Mouse (Mus musculus) hindbrain, embryonic 16.5 days (tissue): Measurements from ENCODE around the gene Gm47995. TPM values are rescaled to one million over a fixed set of nuclear protein-coding genes. Genes with fewer than 3 reads are reported as not detected.

Source experiments
- ATAC-seq: fragments of 200-750 bp; cut with Nextera tagmentation; 2 replicates; pipeline ENCODE4 v1.8.0; 2017; ENCODE audit warnings: moderate TSS enrichment, moderate library complexity
- H3K27ac ChIP-seq: fragments of 300-500 bp; sonication (generic); 2 replicates; pipeline ENCODE4 v1.5.1; 2014; ENCODE audit warnings: low read depth, mild to moderate bottlenecking, control low read depth, low read length, moderate library complexity
- H3K27me3 ChIP-seq: fragments of 300-500 bp; sonication (generic); replicated peaks from 2 replicates; pipeline ENCODE4 v1.6.1; 2014; ENCODE audit warnings: low read length; ENCODE audit not compliant: control insufficient read depth, insufficient read depth
- H3K36me3 ChIP-seq: fragments of 300-500 bp; sonication (generic); 2 replicates; pipeline ENCODE4 v1.6.1; 2014; ENCODE audit warnings: mild to moderate bottlenecking, low read length, moderate library complexity, mixed read lengths; ENCODE audit not compliant: control insufficient read depth, insufficient read depth
- H3K4me1 ChIP-seq: fragments of 300-500 bp; sonication (generic); 2 replicates; pipeline ENCODE4 v1.6.1; 2014; ENCODE audit warnings: low read depth, low read length; ENCODE audit not compliant: control insufficient read depth, insufficient read depth
- H3K4me2 ChIP-seq: fragments of 300-500 bp; sonication (generic); 2 replicates; pipeline ENCODE4 v1.6.1; 2014; ENCODE audit warnings: mild to moderate bottlenecking, low read length, control low read depth, moderate library complexity
- H3K4me3 ChIP-seq: fragments of 300-500 bp; sonication (generic); 2 replicates; pipeline ENCODE4 v1.5.1; 2014; ENCODE audit warnings: mild to moderate bottlenecking, low read length, control low read depth, moderate library complexity
- H3K9ac ChIP-seq: fragments of 300-500 bp; sonication (generic); 2 replicates; pipeline ENCODE4 v1.6.1; 2014; ENCODE audit warnings: low read depth, mild to moderate bottlenecking, control low read depth, low read length, moderate library complexity
- H3K9me3 ChIP-seq: fragments of 300-500 bp; sonication (generic); 2 replicates; pipeline ENCODE4 v1.6.1; 2014; ENCODE audit warnings: mild to moderate bottlenecking, low read length, moderate library complexity; ENCODE audit not compliant: control insufficient read depth
- WGBS: fragments of 180-500 bp; shearing (Covaris S2); extraction: QIAGEN DNeasy Blood & Tissue Kit; methylation state at CpG from one replicate; pipeline ENCODE4 v1.1.7; 2014; 5-methylcytosine and 5-hydroxymethylcytosine counted together
- polyA plus RNA-seq: library from polyadenylated mRNA; unstranded; fragments of >200 nt; fragmentation: Nextera tagmentation; extraction: Ambion mirVana; gene quantifications from 2 replicates; pipeline ENCODE4 v1.2.1, GENCODE M21; 2015

Gm47995 gene
- polyA plus RNA-seq, 1 experiment from 2014 or later = not detected

DNA sequence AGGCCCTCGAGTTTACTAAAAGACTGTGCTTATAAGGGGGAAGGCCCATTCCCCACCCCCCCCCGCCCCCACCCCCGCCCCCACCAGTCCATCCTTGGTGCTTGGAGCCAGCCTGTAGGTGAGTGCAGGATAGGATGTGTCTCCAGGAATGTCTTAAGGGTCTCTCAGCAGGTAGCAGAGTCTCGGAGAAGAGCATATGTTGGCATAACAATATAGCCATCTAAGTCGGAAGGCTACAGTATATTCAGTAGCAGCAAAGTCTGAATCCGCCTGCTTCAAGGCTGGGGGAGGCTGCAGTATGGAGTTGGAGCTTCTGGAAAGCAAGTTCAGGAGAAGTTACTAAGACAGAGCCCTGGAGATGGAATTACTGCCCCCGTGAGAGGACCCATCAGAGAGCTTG, 21.9 kb downstream of the Gm47995 start:
- Histone ChIP-seq H3K27ac (no peak overlapping the region), H3K4me2 (no peak overlapping the region), H3K9ac (no peak overlapping the region)

DNA sequence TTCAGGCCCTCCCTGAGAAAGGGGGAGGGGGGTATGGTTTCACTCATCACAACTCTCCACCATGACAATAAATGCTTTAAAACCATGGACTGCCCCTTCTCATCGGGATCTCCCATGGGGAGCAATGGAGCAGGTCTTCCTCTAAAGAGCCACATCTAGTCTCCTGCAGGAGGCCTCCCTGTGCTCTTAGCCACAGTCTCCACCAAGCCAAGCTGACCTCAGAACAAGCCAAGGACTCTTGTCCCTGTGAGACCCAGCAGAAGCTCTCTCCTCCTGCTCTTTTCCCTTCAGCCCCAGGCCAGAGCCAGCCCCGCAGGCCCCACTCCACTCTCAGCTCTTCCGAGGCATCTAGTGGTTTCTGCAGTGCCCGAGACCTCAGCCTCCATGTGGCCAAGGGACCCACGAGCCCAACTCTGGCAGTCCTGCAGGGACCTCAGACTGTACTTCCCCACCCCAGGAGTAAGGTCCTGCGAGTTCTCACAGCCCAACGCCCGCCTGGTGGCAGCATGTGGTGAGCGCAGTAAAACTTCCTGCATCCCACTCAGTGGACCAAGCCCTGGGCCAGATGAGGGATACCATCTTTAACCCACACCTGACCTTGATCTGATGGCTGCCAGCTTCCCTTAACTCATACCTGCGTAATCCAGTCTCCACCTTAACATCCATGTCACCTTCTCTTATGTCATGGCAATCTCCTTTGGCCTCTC, 24.5 kb downstream of the Gm47995 start:
- H3K27ac ChIP-seq = no peak overlapping the region
- no peaks in the 10 kb centered on the region for H3K36me3 ChIP-seq
- 95% methylated on average over 10 of the region's 10 CpGs for WGBS
- no peak overlapping the region for H3K4me3 ChIP-seq
- no peaks in the 10 kb centered on the region for H3K27me3 ChIP-seq
- no peaks in the 10 kb centered on the region for H3K4me1 ChIP-seq
- no peak overlapping the region for H3K4me2 ChIP-seq
- no peak for ATAC-seq
- no peaks in the 10 kb centered on the region for H3K9me3 ChIP-seq
- no peak overlapping the region for H3K9ac ChIP-seq

More for the DNA sequence above, 21.9 kb downstream of the Gm47995 start:
- ATAC-seq = no peak
- Histone ChIP-seq H3K9me3 (no peaks in the 10 kb centered on the region), H3K4me1 (no peaks in the 10 kb centered on the region), H3K4me3 (no peak overlapping the region), H3K27me3 (no peaks in the 10 kb centered on the region), H3K36me3 (no peaks in the 10 kb centered on the region)
- 67% methylated on average over 7 of the region's 7 CpGs for WGBS

DNA sequence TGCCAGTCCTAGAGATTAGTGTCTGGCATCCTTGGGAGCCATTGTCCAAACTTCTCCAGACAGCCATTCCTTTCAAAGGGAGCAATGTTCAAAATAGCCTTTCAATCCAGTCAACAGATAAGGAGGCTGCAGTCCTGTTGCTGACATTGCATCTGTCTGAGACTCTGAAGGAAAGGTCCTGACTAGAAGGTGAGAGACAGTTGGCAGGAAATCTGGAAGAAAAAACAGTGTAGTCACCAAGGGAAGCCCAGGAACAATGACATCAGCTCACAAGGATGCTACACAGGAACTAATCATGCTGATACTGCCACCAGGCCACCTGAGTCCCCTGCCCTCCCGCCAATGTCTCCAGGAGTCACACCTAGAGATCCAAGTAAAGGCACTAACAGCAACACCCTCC, 25.1 kb downstream of the Gm47995 start:
- no peak for ATAC-seq
- H3K4me2 ChIP-seq = no peak overlapping the region
- H3K4me1 ChIP-seq = no peaks in the 10 kb centered on the region
- no peak overlapping the region for H3K4me3 ChIP-seq
- no peak overlapping the region for H3K9ac ChIP-seq
- no peaks in the 10 kb centered on the region for H3K27me3 ChIP-seq
- no peaks in the 10 kb centered on the region for H3K36me3 ChIP-seq
- WGBS = 67% methylated on average over 1 of the region's 1 CpGs
- no peak overlapping the region for H3K27ac ChIP-seq
- H3K9me3 ChIP-seq = no peaks in the 10 kb centered on the region

DNA sequence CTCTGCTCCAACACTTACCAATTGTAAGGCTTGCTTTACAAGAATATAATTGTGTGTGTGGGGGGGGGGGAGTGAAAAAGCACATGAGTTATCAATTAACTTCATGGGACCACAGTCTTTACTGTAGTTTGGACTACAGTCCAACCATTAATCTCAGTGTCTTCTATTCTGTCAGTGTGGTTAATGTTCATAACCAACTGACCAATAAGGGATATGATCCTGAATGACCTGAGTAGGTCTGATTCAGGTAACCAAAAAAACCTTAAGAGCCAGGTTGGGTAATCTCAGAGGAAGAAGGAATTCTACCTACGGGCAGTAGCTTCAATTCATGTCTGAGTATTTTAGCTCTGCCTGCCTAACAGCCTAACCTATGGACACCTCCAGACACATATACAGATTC, 26.3 kb downstream of the Gm47995 start:
- Histone ChIP-seq H3K4me3 (no peak overlapping the region), H3K4me1 (no peaks in the 10 kb centered on the region), H3K36me3 (no peaks in the 10 kb centered on the region), H3K9ac (no peak overlapping the region), H3K27me3 (no peaks in the 10 kb centered on the region), H3K4me2 (no peak overlapping the region), H3K27ac (no peak overlapping the region), H3K9me3 (no peaks in the 10 kb centered on the region)
- WGBS = 100% methylated on average over 1 of the region's 1 CpGs
- ATAC-seq = no peak

DNA sequence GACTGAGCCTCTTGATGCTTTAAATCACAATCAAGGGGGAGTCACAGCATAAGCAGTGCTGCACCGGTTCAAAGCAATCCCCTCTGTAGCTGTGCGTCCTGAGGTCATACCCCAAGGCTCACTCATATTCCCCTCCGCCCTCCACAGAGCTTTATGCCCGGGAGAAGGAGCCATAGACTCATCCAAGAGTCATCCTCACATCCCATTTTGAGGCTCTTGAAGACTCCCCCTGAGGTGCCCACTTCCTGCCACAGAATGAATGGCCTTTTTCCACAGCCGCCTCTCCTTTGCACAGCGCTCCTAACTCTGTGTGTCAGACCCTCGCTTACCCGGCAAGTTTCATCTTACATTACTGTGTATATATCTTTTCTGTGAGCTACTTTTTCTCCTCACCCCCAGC, 29.3 kb downstream of the Gm47995 start:
- no peak overlapping the region for H3K9ac ChIP-seq
- WGBS = 84% methylated on average over 8 of the region's 8 CpGs
- H3K4me1 ChIP-seq = no peaks in the 10 kb centered on the region
- no peaks in the 10 kb centered on the region for H3K36me3 ChIP-seq
- no peaks in the 10 kb centered on the region for H3K27me3 ChIP-seq
- no peak for ATAC-seq
- H3K27ac ChIP-seq = no peak overlapping the region
- H3K9me3 ChIP-seq = no peaks in the 10 kb centered on the region
- no peak overlapping the region for H3K4me2 ChIP-seq
- no peak overlapping the region for H3K4me3 ChIP-seq

DNA sequence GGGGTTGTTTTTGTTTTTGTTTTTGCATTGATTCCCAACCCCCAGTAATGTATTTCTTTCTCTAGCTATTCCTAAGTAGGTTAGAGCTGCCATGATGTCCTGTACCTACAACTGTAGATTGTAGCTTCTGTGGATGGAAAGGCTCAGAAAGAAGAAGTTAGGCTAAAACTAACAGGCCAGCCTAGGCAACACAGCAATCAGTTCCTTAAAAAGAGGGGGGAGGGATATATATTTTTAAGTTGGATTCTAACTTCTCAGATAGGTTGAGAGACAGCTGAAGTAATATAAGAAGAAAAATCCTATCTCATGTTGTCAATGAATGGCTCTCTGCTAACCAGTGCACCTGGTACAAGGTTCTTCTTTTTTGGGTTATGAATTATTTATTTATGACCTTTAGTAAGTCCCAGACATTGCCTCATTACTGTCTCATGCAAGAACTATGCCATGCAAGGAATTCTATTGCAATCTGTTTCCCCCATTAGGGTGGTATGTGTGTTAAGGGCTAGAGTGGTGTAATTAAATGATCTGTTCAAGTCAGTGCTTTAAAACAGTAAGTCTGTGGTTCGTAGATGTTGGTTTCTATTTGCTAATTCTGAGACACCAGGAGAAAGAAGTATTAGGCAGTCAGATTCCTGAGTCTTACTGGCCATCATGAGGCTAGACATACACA, 30.2 kb downstream of the Gm47995 start:
- Histone ChIP-seq H3K4me1 (no peaks in the 10 kb centered on the region), H3K9me3 (no peaks in the 10 kb centered on the region), H3K36me3 (no peaks in the 10 kb centered on the region), H3K27me3 (no peaks in the 10 kb centered on the region), H3K4me3 (no peak overlapping the region), H3K9ac (no peak overlapping the region), H3K27ac (no peak overlapping the region), H3K4me2 (no peak overlapping the region)
- 79% methylated on average over 1 of the region's 1 CpGs for WGBS
- no peak for ATAC-seq

DNA sequence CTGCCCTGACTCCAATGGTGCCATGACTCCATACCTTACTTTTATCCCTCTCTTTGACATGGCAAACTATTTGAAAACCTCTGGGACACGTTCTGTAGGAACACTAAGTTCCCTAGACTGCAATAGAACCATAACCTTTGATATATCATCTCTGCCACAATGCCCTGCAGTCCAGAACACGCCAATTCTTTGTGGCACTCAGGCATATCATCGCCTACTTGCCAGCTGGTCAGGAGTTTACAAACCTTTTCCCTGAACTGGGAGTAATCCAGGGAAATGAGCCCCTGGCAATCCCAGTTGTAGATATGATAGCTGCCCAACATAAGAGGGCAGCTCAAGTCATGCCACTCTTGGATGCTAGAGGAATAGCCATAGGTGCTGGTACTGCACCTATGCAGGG, 34.1 kb downstream of the Gm47995 start:
- no peak overlapping the region for H3K27ac ChIP-seq
- H3K4me2 ChIP-seq = no peak overlapping the region
- 83% methylated on average over 3 of the region's 3 CpGs for WGBS
- no peak overlapping the region for H3K9ac ChIP-seq
- no peaks in the 10 kb centered on the region for H3K27me3 ChIP-seq
- H3K4me3 ChIP-seq = no peak overlapping the region
- no peak for ATAC-seq
- no peaks in the 10 kb centered on the region for H3K36me3 ChIP-seq
- H3K4me1 ChIP-seq = no peaks in the 10 kb centered on the region
- no peaks in the 10 kb centered on the region; the same call in 1 of the 2 replicates for H3K9me3 ChIP-seq

DNA sequence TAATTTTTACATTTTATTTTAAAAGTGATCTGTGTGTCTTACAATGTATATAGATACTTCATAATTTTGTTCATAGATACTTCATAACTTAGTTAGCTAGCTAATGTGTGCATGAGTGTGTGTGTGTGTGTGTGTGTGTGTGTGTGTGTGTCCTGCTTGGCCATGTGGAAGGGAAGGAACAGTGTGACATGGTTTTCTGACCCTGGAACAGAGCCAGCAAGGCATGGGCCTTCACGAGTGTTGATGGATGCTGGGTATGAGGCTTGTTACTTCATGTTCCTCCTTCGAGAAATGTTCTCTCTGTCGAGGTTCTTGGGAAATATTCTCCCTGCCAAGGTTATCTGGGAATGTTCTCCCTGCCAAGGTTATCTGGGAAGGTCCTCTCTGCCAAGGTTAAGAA, 35.5 kb downstream of the Gm47995 start:
- Histone ChIP-seq H3K4me2 (no peak overlapping the region), H3K27me3 (no peaks in the 10 kb centered on the region), H3K36me3 (no peaks in the 10 kb centered on the region), H3K27ac (no peak overlapping the region), H3K9ac (no peak overlapping the region), H3K4me1 (no peaks in the 10 kb centered on the region), H3K9me3 (no peaks in the 10 kb centered on the region; the same call in 1 of the 2 replicates), H3K4me3 (no peak overlapping the region)
- ATAC-seq = no peak
- WGBS = 82% methylated on average over 3 of the region's 3 CpGs

DNA sequence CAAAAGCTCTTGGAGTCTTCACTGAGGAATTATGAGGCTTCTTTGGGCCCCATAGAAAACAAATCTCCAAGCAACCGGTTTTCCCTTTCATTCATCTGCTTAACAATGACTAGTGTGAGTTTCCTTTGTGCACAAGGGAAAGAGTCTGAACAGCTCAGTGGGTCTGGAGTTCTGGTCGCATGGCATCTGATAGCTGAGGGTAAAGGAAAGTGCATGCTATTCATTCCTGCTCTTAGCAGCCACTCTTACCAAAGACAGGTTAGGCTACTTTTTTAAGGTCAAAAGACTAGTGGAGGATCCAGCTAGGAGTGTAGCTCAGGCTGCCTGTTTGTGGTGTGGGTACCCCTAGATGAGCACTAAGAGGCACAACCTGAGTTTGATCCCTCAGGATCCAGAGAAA, 37.3 kb downstream of the Gm47995 start:
- ATAC-seq = no peak
- H3K36me3 ChIP-seq = no peaks in the 10 kb centered on the region
- H3K9me3 ChIP-seq = peaks cover 2% of the 10 kb centered on the region; the same call in 1 of the 2 replicates
- no peaks in the 10 kb centered on the region for H3K4me1 ChIP-seq
- H3K4me2 ChIP-seq = no peak overlapping the region
- H3K27ac ChIP-seq = no peak overlapping the region
- H3K4me3 ChIP-seq = no peak overlapping the region
- H3K27me3 ChIP-seq = no peaks in the 10 kb centered on the region
- H3K9ac ChIP-seq = no peak overlapping the region
- 9% methylated on average over 2 of the region's 2 CpGs for WGBS
